Mouse (Mus musculus): ENCODE measurements around the gene Crtc3.

DNA sequence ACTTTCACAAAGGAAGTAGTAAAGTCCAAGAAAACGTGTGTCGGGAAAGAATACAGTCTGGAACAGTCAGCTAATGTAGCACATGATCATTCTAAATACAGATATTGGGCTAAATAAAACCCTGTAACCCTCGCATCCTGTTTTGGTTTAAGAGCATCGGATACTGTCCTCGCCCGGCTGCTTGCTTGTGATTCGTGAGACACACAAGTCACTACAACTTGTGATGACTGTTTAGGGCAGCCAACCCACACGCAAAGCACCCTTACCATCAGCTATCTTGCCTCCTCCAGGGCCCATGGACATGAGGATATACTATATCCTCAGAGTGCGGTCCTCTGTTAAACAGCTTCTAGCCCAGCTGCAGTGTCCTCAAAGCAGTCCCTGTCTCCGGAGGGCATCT, 50.2 kb downstream of the Crtc3 start:
- TF ChIP-seq CTCF (IDR thresholded peaks at IDR 0.05; ENCODE audit: extremely low read depth, insufficient read depth, low read length) (no peak), POLR2A (IDR thresholded peaks at IDR 0.05; ENCODE audit: extremely low read depth, insufficient read depth, low read length) (no peak)
